Mouse (Mus musculus) ZHBTc4 (cell line): Measurements from ENCODE around the gene Unc5b.

Source experiments
- DNase-seq: peaks from one replicate; pipeline ENCODE4 v3.0.0-alpha.2; 2011; ENCODE audit warnings: low read depth, low spot score

The Unc5b gene

GRCm38 (mm10) chr10:60821311-60821710 lies 10.1 kb downstream of the Unc5b start:
- DNase-seq, result no peak

- no peak for DNase-seq
Measured at GRCm38 (mm10) chr10:60820552-60820951, 10.8 kb downstream of the Unc5b start.

GRCm38 (mm10) chr10:60819654-60820192 lies 11.7 kb downstream of the Unc5b start:
- no peak for DNase-seq

- DNase-seq, result no peak
Measured at GRCm38 (mm10) chr10:60819179-60819578, 12.2 kb downstream of the Unc5b start.

GRCm38 (mm10) chr10:60818708-60819107 lies 12.7 kb downstream of the Unc5b start:
- no peak for DNase-seq

- no peak for DNase-seq
Measured at GRCm38 (mm10) chr10:60817868-60818267, 13.5 kb downstream of the Unc5b start.

- no peak for DNase-seq
Measured at GRCm38 (mm10) chr10:60816872-60817648, 14.3 kb downstream of the Unc5b start.

GRCm38 (mm10) chr10:60815855-60816254 lies 15.5 kb downstream of the Unc5b start:
- DNase-seq, result no peak

GRCm38 (mm10) chr10:60815059-60815458 lies 16.3 kb downstream of the Unc5b start:
- no peak for DNase-seq

- peak; percentile 92 for DNase-seq
Measured at GRCm38 (mm10) chr10:60814444-60815057, 16.8 kb downstream of the Unc5b start.

- DNase-seq, result peak; percentile 81
Measured at GRCm38 (mm10) chr10:60813606-60814005, 17.8 kb downstream of the Unc5b start.

GRCm38 (mm10) chr10:60811792-60812525 lies 19.4 kb downstream of the Unc5b start:
- peak; percentile 62 for DNase-seq

- no peak for DNase-seq
Measured at GRCm38 (mm10) chr10:60808447-60808846, 22.9 kb downstream of the Unc5b start.

- no peak for DNase-seq
Measured at GRCm38 (mm10) chr10:60807531-60808185, 23.7 kb downstream of the Unc5b start.

GRCm38 (mm10) chr10:60806207-60806538 lies 25.2 kb downstream of the Unc5b start:
- DNase-seq, result no peak

GRCm38 (mm10) chr10:60805436-60806206 lies 25.8 kb downstream of the Unc5b start:
- DNase-seq, result peak; percentile 66

GRCm38 (mm10) chr10:60804865-60805264 lies 26.5 kb downstream of the Unc5b start:
- DNase-seq, result no peak

GRCm38 (mm10) chr10:60803971-60804370 lies 27.4 kb downstream of the Unc5b start:
- no peak for DNase-seq

GRCm38 (mm10) chr10:60801898-60802412 lies 29.4 kb downstream of the Unc5b start:
- no peak for DNase-seq

GRCm38 (mm10) chr10:60801168-60801897 lies 30.0 kb downstream of the Unc5b start:
- no peak for DNase-seq
